9 mouse cellular contexts compared by ENCODE assay signal in genomic region chr2:105672596-105672960, GRCm38 (mm10). TPM values are rescaled to one million over a fixed set of nuclear protein-coding genes. Genes with fewer than 3 reads are reported as not detected.
A peak's percentile ranks its signal among the peaks of the same experiment; 100 is the strongest.
DNase-seq lines count a peak whose midpoint lies in the region; ATAC-seq lines count a peak whose summit lies in the region.
"Had no signal": no experiment of that assay in that cellular context is flagged by ENCODE, and none has a peak within 500 bp of the region (broad histone marks: within the 10 kb centered on the region; RNA-seq: fewer than 3 reads in every experiment).

No protein-coding gene starts in this region.

- peaks cover 100% of the 10 kb centered on the region for H3K27me3 ChIP-seq in kidney, embryonic 15.5 days
- peaks cover 93% of the 10 kb centered on the region for H3K27me3 ChIP-seq in hindbrain, embryonic 12.5 days
- peaks cover 78% of the 10 kb centered on the region for H3K27me3 ChIP-seq in neural tube, embryonic 12.5 days (replicated peaks)

- 1% methylated on average over 16 of the region's 16 CpGs for WGBS in kidney, embryonic 15.5 days
- 3% methylated on average over 15 of the region's 16 CpGs for WGBS in hindbrain, embryonic 12.5 days
- WGBS in neural tube, embryonic 12.5 days = 2% methylated on average over 16 of the region's 16 CpGs

- H3K9me3 ChIP-seq in kidney, embryonic 15.5 days (replicated peaks) = no peaks in the 10 kb centered on the region
- H3K9me3 ChIP-seq in hindbrain, embryonic 12.5 days (replicated peaks) = no peaks in the 10 kb centered on the region
- no peaks in the 10 kb centered on the region for H3K9me3 ChIP-seq in neural tube, embryonic 12.5 days

- no peak overlapping the region for H3K4me2 ChIP-seq in kidney, embryonic 15.5 days
- peak overlapping the region; percentile 61 for H3K4me2 ChIP-seq in hindbrain, embryonic 12.5 days (replicated peaks)
- peak overlapping the region; percentile 72 for H3K4me2 ChIP-seq in neural tube, embryonic 12.5 days (replicated peaks)

- H3K4me1 ChIP-seq in kidney, embryonic 15.5 days = peaks cover 65% of the 10 kb centered on the region
- peaks cover 56% of the 10 kb centered on the region for H3K4me1 ChIP-seq in hindbrain, embryonic 12.5 days
- peaks cover 59% of the 10 kb centered on the region for H3K4me1 ChIP-seq in neural tube, embryonic 12.5 days

- H3K36me3 ChIP-seq in kidney, embryonic 15.5 days = no peaks in the 10 kb centered on the region
- no peaks in the 10 kb centered on the region for H3K36me3 ChIP-seq in hindbrain, embryonic 12.5 days
- H3K36me3 ChIP-seq in neural tube, embryonic 12.5 days = no peaks in the 10 kb centered on the region

- no peak for ATAC-seq in kidney, embryonic 15.5 days (replicated peaks; ENCODE audit: low FRiP score)
- no peak for ATAC-seq in hindbrain, embryonic 12.5 days (ENCODE audit: low FRiP score)
- no peak for ATAC-seq in neural tube, embryonic 12.5 days (ENCODE audit: low FRiP score, low read depth)

- H3K27ac ChIP-seq in kidney, embryonic 15.5 days = no peak overlapping the region
- H3K27ac ChIP-seq in hindbrain, embryonic 12.5 days = no peak overlapping the region
- no peak overlapping the region for H3K27ac ChIP-seq in neural tube, embryonic 12.5 days

- H3K9ac ChIP-seq in kidney, embryonic 15.5 days = no peak overlapping the region
- H3K9ac ChIP-seq in hindbrain, embryonic 12.5 days = peak overlapping the region; percentile 23; the same call in 1 of the 2 replicates
- H3K9ac ChIP-seq in neural tube, embryonic 12.5 days = peak overlapping the region; percentile 42

- peak overlapping the region; percentile 8; the same call in 1 of the 2 replicates for H3K4me3 ChIP-seq in kidney, embryonic 15.5 days (replicated peaks)
- H3K4me3 ChIP-seq in hindbrain, embryonic 12.5 days = peak overlapping the region; percentile 51
- H3K4me3 ChIP-seq in neural tube, embryonic 12.5 days = peak overlapping the region; percentile 18

- DNase-seq in kidney, postnatal 10 days = no peak
- peak; percentile 64 to 75 for DNase-seq in cerebellum, postnatal 10 days
- no peak for DNase-seq in lung, adult 18-20 months
- DNase-seq in right cerebral cortex, postnatal 10 days (ENCODE audit: low spot score in 2 of 2) = no peak
- DNase-seq in layer of hippocampus, postnatal 14 days (ENCODE audit: low spot score in 2 of 2) = no peak

RNA-seq across cellular contexts. Expression of gene Pax6, which starts 3.9 kb away (rescaled TPM):
- polyA plus RNA-seq in kidney, embryonic 15.5 days (2015; fragmentation: Nextera tagmentation; extraction: Ambion mirVana) = 0.18 and 0.19 TPM in 2 replicates
- 17.9 and 20.1 TPM in 2 replicates for polyA plus RNA-seq in hindbrain, embryonic 12.5 days (2016; fragmentation: Nextera tagmentation; extraction: Ambion mirVana)
- polyA plus RNA-seq in neural tube, embryonic 12.5 days (2016; fragmentation: Nextera tagmentation; extraction: Ambion mirVana) = 23.8 and 25.7 TPM in 2 replicates
- 10 to 100 TPM; 11.1 to 11.2 TPM for total RNA-seq in layer of hippocampus, postnatal 14 days (2021)
- polyA plus RNA-seq: lung, embryonic 16.5 days had no signal

Comparison
In these comparisons a context has a peak if more than half of its experiments do, and no peak if none do; other contexts are left out.
1. DNase-seq: peak in cerebellum, postnatal 10 days (2 of 2); none in kidney, postnatal 10 days (single experiment), lung, adult 18-20 months (0 of 2), right cerebral cortex, postnatal 10 days (0 of 2) and layer of hippocampus, postnatal 14 days (0 of 2).
2. RNA of gene Pax6, which starts 3.9 kb away (polyA plus RNA-seq): 23.8 to 25.7 TPM in neural tube, embryonic 12.5 days and 17.9 to 20.1 TPM in hindbrain, embryonic 12.5 days; 0.18 to 0.19 TPM in kidney, embryonic 15.5 days; every median in the first group is over 10 times any median in the second.
3. Peak in every context shown above with its lines, with median percentiles within 50 percentile points of each other: H3K4me3 ChIP-seq.